Mouse (Mus musculus): ENCODE data around the gene Frk.
"Not testable (repeated sequence)": the region's sequence is repeated elsewhere in the genome, so short reads cannot be mapped to it uniquely, and the experiment has no call there.

Gene Frk

DNA sequence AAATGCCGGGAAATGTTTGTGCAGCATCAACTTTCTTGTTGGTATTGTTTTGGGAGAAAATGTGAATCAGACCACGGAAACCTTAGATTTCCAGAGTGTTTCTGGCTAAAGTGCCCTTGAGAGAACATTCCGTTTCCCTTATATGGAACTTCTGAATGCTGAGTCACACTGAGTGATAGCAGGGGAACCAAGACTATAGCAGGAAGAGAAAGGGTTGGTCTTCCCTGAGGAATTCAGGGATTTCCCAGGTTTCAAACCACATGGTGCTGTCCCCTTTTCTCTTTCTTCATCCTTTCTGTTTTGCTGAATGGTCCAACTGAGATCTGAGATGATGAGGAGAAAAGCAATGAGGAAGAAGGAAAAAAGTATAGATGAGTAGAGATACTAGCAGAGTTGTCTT, 135.3 kb downstream of the Frk start:
- no peak for DNase-seq

DNA sequence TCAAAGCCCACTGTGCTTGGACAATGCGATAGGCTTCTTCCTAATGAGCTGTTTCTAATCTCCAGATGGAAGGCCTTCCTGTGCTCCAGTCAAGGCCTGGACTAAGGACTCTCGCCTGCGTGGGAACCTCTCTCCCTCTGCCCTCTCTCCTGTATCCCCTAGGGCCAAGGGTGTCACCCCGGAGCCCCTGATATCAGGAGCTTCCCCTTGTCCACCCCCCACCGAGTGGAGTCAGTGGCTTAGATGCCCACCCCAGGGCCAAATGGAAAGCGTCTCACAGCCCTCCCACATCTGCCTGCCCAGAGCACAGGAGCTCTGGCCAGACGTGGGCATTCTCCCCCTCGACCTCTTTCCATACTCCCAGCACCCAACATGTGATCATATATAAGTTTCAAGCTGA, 137.3 kb downstream of the Frk start:
- DNase-seq: not testable (repeated sequence)

- no peak for DNase-seq
These were observed 155.0 kb downstream of the Frk start for GRCm38 (mm10) chr10:34638245-34638644.

All from kidney, postnatal 4 days (tissue).